Mouse (Mus musculus) neural tube, embryonic 15.5 days (tissue): Measurements from ENCODE around the gene AC140267.1. TPM values are rescaled to one million over a fixed set of nuclear protein-coding genes. Genes with fewer than 3 reads are reported as not detected.

Source experiments
- ATAC-seq: fragments of 200-750 bp; cut with Nextera tagmentation; 2 replicates; pipeline ENCODE4 v1.8.0; 2017; ENCODE audit warnings: mild to moderate bottlenecking, moderate TSS enrichment, moderate library complexity; ENCODE audit not compliant: low FRiP score
- H3K27ac ChIP-seq: fragments of 300-500 bp; sonication (generic); replicated peaks from 2 replicates; pipeline ENCODE4 v1.5.1; 2015; ENCODE audit warnings: mild to moderate bottlenecking, inconsistent platforms
- H3K27me3 ChIP-seq: fragments of 300-500 bp; sonication (generic); replicated peaks from 2 replicates; pipeline ENCODE4 v1.6.1; 2015; ENCODE audit warnings: inconsistent platforms
- H3K36me3 ChIP-seq: fragments of 300-500 bp; sonication (generic); 2 replicates; pipeline ENCODE4 v1.6.1; 2015; ENCODE audit warnings: inconsistent platforms
- H3K4me1 ChIP-seq: fragments of 300-500 bp; sonication (generic); 2 replicates; pipeline ENCODE4 v1.6.1; 2015; ENCODE audit warnings: inconsistent platforms
- H3K4me2 ChIP-seq: fragments of 300-500 bp; sonication (generic); 2 replicates; pipeline ENCODE4 v1.6.1; 2015; ENCODE audit warnings: inconsistent platforms, mild to moderate bottlenecking, moderate library complexity
- H3K4me3 ChIP-seq: fragments of 300-500 bp; sonication (generic); replicated peaks from 2 replicates; pipeline ENCODE4 v1.5.1; 2015; ENCODE audit warnings: mild to moderate bottlenecking, inconsistent platforms
- H3K9ac ChIP-seq: fragments of 300-500 bp; sonication (generic); replicated peaks from 2 replicates; pipeline ENCODE4 v1.6.1; 2015; ENCODE audit warnings: mild to moderate bottlenecking, inconsistent platforms
- H3K9me3 ChIP-seq: fragments of 300-500 bp; sonication (generic); replicated peaks from 2 replicates; pipeline ENCODE4 v1.6.1; 2016; ENCODE audit warnings: inconsistent platforms
- WGBS: fragments of 180-500 bp; shearing (Covaris S2); methylation state at CpG from one replicate; pipeline ENCODE4 v1.1.7; 2015; ENCODE audit warnings: mixed read lengths; 5-methylcytosine and 5-hydroxymethylcytosine counted together
- polyA plus RNA-seq: library from polyadenylated mRNA; unstranded; fragments of >200 nt; fragmentation: Nextera tagmentation; extraction: Ambion mirVana; gene quantifications from 2 replicates; pipeline ENCODE4 v1.2.1, GENCODE M21; 2015

The AC140267.1 gene
- polyA plus RNA-seq, 1 experiment from 2014 or later: not detected

DNA sequence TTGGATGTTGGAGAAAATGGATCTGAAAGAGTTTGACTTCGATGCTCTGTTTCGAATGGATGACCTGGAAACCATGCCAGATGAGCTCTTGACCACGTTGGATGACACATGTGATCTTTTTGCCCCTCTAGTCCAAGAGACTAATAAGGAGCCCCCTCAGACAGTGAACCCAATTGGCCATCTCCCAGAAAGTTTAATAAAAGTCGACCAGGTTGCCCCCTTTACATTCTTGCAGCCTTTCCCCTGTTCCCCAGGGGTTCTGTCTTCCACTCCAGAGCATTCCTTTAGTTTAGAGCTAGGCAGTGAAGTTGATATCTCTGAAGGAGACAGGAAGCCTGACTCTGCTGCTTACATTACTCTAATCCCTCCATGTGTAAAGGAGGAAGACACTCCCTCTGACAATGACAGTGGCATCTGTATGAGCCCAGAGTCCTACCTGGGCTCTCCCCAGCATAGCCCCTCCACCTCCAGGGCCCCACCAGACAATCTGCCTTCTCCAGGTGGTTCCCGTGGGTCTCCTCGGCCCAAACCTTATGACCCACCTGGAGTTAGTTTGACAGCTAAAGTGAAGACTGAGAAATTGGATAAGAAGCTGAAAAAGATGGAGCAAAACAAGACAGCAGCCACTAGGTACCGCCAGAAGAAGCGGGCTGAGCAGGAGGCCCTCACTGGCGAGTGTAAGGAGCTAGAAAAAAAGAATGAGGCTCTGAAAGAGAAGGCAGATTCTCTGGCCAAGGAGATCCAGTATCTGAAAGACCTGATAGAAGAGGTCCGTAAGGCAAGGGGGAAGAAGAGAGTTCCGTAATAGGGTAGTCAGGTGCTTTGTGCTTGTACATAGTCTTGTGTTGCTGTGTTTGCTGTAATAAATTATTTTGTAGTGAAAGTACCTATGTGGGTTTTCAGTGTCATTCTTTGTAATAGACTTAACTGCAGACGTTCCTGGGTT, 21.3 kb downstream of the AC140267.1 start:
- H3K4me2 ChIP-seq: peak overlapping the region; percentile 97
- H3K36me3 ChIP-seq: peaks cover 36% of the 10 kb centered on the region
- peak overlapping the region; percentile 100 for H3K9ac ChIP-seq
- 64% methylated on average over 12 of the region's 12 CpGs for WGBS
- no peaks in the 10 kb centered on the region for H3K9me3 ChIP-seq
- H3K27me3 ChIP-seq: no peaks in the 10 kb centered on the region
- ATAC-seq: no peak
- peaks cover 50% of the 10 kb centered on the region for H3K4me1 ChIP-seq
- H3K4me3 ChIP-seq: peak overlapping the region; percentile 100
- H3K27ac ChIP-seq: peak overlapping the region; percentile 100

GRCm38 (mm10) chr15:80257602-80258239, 22.1 kb downstream of the AC140267.1 start:
- H3K4me1 ChIP-seq: peaks cover 58% of the 10 kb centered on the region
- 27% methylated on average over 4 of the region's 4 CpGs for WGBS

DNA sequence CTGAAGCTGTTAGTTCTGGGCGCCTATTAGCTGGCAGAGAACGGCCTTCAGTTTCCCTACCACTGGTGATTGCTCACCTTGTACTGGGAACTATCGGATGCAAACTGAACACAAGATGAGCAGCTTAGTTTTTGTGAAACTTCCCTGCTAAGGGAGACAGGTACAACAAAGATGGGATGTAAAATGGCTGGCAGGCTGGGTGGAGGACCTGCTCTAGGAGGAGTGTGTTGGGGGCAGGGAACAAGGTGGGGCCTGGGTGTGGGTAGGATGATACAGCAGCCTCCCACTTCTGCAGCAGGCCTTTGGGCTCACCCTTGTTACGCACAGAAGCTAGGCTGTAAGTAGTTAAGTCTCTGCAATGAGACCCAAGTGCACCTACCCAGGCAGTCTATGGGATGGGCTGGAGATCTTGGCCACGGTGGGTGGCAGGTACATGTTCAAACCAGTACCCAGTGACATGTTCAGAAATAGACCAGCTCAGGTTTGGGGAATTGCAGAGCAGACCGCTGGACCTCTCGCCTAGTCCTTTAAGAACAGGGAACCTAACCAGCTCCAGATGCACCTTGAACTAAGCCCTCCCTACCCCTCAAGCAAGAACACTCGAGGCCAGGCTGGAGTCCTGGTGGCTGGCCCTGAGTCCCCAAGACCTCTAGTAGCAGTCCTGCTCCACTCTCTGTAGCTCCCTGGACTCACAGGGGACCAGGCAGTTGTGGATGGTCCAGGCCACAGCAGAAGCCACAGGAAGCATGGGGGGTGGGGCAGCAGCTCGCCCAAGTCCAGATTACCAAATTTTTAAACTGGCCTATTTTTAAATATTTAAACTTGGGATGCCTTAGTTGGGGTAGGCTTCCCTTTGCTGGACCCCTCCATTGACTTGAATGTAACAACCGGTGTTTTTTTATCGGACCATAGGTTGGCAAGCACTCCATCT, 22.9 kb downstream of the AC140267.1 start:
- Histone ChIP-seq H3K36me3 (peaks cover 34% of the 10 kb centered on the region), H3K4me2 (0 out of 2 replicates have a peak overlapping the region, but pooled peaks have one; percentile 97), H3K27ac (peak overlapping the region; percentile 18; the same call in 1 of the 2 replicates), H3K4me3 (no peak overlapping the region), H3K9ac (no peak overlapping the region), H3K27me3 (no peaks in the 10 kb centered on the region), H3K9me3 (no peaks in the 10 kb centered on the region), H3K4me1 (peaks cover 65% of the 10 kb centered on the region)
- WGBS: 66% methylated on average over 11 of the region's 11 CpGs
- ATAC-seq: no peak

More at GRCm38 (mm10) chr15:80257602-80258239, 22.1 kb downstream of the AC140267.1 start:
- Histone ChIP-seq H3K9me3 (no peaks in the 10 kb centered on the region), H3K4me3 (no peak overlapping the region), H3K27me3 (no peaks in the 10 kb centered on the region), H3K9ac (peak overlapping the region; percentile 100; the same call in 1 of the 2 replicates), H3K27ac (no peak overlapping the region; the same call in 1 of the 2 replicates), H3K4me2 (peak overlapping the region; percentile 97), H3K36me3 (peaks cover 35% of the 10 kb centered on the region)
- ATAC-seq: no peak

DNA sequence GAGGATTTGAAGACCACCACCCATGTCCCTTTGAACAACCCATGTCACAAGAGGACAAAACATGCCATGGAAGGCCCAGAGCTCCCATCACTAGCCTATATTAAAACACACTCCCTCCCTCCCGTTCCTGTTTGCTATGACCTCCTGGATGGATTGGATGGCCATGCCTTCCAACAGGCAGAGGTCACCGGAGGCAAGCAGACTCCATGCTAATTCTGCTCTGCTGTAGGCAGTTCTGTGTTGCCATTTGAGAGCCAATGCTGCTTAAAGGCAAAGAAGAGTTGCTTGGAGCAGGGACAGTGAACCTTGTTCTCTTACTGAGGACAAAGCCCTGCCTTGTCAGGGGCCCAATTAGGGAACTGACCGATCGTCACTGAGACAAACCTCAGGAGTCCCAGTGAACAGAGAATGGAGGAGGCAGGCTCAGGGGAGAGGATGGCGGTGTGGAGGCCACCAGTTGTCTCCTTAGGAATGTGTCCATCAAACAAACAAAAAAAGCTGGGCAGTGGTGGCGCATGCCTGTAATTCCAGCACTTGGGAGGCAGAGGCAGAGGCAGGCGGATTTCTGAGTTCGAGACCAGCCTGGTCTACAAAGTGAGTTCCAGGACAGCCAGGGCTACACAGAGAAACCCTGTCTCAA, 23.9 kb downstream of the AC140267.1 start:
- Histone ChIP-seq H3K27ac (0 out of 2 replicates have a peak overlapping the region, but pooled peaks have one; percentile 18), H3K9me3 (no peaks in the 10 kb centered on the region), H3K4me2 (no peak overlapping the region), H3K4me3 (no peak overlapping the region), H3K4me1 (peaks cover 61% of the 10 kb centered on the region), H3K27me3 (no peaks in the 10 kb centered on the region), H3K9ac (no peak overlapping the region), H3K36me3 (peaks cover 34% of the 10 kb centered on the region)
- 73% methylated on average over 8 of the region's 8 CpGs for WGBS
- no peak for ATAC-seq

DNA sequence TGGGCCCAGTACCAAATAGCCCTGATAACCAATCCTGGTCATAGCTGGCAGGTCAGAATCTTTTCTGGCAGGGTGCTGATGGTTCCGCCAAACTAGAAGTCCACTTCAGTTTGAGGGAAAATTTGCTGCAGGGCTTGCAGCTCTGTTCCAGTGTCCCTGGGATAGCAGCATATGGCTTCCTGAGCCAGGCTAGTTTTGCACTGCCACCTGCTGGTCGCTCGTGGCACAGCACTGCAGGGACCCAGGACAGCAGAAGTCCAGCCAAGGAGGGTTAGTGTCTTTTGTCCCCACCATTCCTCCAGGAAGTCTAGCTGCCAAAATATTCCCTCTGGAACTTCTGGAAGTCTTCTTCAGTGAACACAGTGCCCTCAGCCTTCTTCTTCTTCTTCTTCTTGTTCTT, 25.0 kb downstream of the AC140267.1 start:
- Histone ChIP-seq H3K9me3 (no peaks in the 10 kb centered on the region), H3K9ac (no peak overlapping the region), H3K4me2 (no peak overlapping the region), H3K4me1 (peaks cover 62% of the 10 kb centered on the region), H3K27ac (0 out of 2 replicates have a peak overlapping the region, but pooled peaks have one; percentile 33), H3K36me3 (peaks cover 34% of the 10 kb centered on the region), H3K27me3 (no peaks in the 10 kb centered on the region), H3K4me3 (no peak overlapping the region)
- ATAC-seq: no peak
- 15% methylated on average over 3 of the region's 3 CpGs for WGBS

- H3K36me3 ChIP-seq: peaks cover 34% of the 10 kb centered on the region
- 85% methylated on average over 7 of the region's 7 CpGs for WGBS
- no peak for ATAC-seq
- H3K27me3 ChIP-seq: no peaks in the 10 kb centered on the region
- H3K4me3 ChIP-seq: no peak overlapping the region
- H3K9ac ChIP-seq: no peak overlapping the region
- no peak overlapping the region for H3K4me2 ChIP-seq
- no peaks in the 10 kb centered on the region for H3K9me3 ChIP-seq
- H3K4me1 ChIP-seq: peaks cover 62% of the 10 kb centered on the region
- no peak overlapping the region for H3K27ac ChIP-seq
Measured at GRCm38 (mm10) chr15:80261100-80261499, 25.5 kb downstream of the AC140267.1 start.

DNA sequence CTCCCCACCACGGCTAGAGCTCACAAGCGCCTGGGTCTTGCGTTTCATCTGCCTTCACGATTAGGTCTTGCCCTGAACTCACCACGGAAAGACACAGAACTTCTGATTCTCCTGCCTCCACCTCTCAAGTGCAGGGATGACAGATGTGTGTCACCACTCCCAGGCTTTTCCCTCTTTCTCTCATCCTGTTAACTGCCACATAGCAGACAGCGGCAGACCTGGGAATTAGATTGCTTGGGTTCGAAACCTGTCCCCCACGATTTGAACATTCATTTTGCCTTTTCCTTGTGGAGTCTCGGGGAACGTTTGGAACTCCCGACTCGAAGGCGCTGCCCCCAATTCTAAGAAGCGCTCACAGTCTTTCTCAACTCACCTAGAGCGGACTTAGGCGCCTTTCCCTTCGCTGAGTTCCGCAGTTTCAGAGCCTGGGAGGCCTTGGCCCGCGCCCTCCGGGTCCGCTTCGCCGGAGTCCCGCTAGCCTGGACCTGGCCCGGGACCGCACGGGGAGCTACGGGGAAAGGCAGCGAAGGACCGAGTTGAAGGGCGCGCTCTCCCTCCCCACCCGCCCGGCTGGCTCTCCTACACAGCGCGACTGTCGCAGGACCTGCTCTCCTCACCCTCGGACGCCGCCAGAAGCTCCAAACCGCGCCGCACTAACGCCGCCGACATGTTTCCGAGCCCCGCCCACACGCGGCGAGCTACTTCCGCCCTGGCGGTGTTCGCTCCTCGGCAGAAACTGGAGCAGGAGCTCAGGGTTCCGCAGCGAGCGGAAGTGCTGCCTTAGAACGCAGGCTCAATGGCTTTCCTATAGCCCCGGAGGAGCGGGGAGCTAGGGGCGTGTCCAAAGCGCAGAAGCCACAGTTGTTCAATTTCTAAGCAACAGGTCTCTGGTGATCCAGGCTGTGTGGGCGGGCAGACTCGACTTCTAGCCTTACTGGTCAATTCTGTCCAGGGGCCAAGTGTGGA, 28.3 kb downstream of the AC140267.1 start, which contains the start of gene Rps19bp1:
Gene Rps19bp1 (minus strand): TSS at position 706 of the 966 bp plus-strand sequence.
- H3K27me3 ChIP-seq: no peaks in the 10 kb centered on the region
- H3K4me1 ChIP-seq: peaks cover 35% of the 10 kb centered on the region
- ATAC-seq: peak; percentile 88
- H3K36me3 ChIP-seq: peaks cover 14% of the 10 kb centered on the region; the same call in 1 of the 2 replicates
- peak within 1 kb of the TSS; percentile 64 for H3K27ac ChIP-seq
- H3K4me2 ChIP-seq: peak within 1 kb of the TSS; percentile 65
- peak within 1 kb of the TSS; percentile 78 for H3K9ac ChIP-seq
- no peaks in the 10 kb centered on the region for H3K9me3 ChIP-seq
- H3K4me3 ChIP-seq: peak within 1 kb of the TSS; percentile 77
- WGBS: 2% methylated on average over 66 of the region's 66 CpGs

GRCm38 (mm10) chr15:80266281-80266680, 30.6 kb downstream of the AC140267.1 start:
- no peak overlapping the region for H3K27ac ChIP-seq
- H3K9me3 ChIP-seq: no peaks in the 10 kb centered on the region
- H3K4me3 ChIP-seq: no peak overlapping the region
- no peaks in the 10 kb centered on the region for H3K27me3 ChIP-seq
- H3K9ac ChIP-seq: no peak overlapping the region
- WGBS: 0% methylated on average over 2 of the region's 2 CpGs
- no peak overlapping the region for H3K4me2 ChIP-seq
- H3K4me1 ChIP-seq: peaks cover 24% of the 10 kb centered on the region
- peak; percentile 48; the same call in 1 of the 2 replicates for ATAC-seq
- H3K36me3 ChIP-seq: no peaks in the 10 kb centered on the region

DNA sequence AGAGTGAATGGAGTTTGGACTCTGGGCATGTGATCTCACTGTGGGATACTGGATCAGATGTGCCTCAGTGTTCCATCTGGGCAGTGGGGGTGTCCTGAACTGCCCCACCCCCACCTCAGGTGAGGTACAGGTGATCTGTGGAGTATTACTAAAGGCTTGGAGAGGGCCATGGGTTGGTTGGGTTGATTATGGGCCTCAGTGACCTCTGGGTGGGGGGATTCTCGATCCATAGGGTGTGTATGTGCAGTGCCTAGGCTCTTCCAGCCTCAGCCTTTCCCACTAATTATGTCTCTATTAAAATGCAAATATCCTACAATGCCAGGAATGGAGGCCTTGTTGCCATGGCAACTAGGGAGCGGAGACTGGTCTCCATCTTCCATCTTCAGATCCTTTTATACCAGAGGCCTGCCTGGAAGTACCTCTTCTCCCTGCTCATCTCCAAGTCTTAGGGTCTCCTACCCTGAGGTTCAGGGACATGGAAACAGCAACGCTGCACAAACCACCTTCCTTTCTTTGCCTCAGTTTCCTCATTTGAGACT, 36.3 kb downstream of the AC140267.1 start:
- Histone ChIP-seq H3K36me3 (no peaks in the 10 kb centered on the region), H3K4me3 (no peak overlapping the region), H3K27ac (no peak overlapping the region), H3K4me2 (no peak overlapping the region), H3K9ac (no peak overlapping the region), H3K9me3 (no peaks in the 10 kb centered on the region), H3K27me3 (no peaks in the 10 kb centered on the region), H3K4me1 (peaks cover 17% of the 10 kb centered on the region; the same call in 1 of the 2 replicates)
- no peak for ATAC-seq
- 56% methylated on average over 3 of the region's 3 CpGs for WGBS
